Mouse (Mus musculus) right cerebral cortex, postnatal 10 days (tissue): Measurements from ENCODE around the gene Tmem132b.
"Not testable (repeated sequence)": the region's sequence is repeated elsewhere in the genome, so short reads cannot be mapped to it uniquely, and the experiment has no call there.

Source experiments
- DNase-seq, 2 experiments: peaks; one replicate each; pipeline ENCODE4 v3.0.0; 2021; ENCODE audit warnings: low spot score in 2 of 2

Gene Tmem132b

DNA sequence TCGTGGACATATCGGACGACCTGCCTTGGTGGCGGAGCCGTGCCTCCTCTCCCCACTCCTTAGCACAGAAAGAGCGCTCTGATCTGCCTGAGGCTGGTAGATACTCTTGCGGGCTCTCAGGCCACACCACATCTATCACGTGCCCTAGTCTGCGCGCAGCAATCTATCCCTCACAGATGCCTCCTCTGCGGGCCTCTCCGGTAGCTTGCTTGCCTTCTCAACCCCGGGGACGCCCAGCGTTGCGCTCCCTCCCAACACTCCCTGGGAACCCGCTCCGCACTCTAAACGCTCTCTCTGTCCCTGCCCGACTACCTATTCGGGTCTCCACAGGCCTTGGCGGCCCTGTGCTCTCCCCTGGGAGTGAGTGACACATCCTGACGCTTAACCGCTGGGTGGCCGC, at the start of gene Tmem132b:
Gene Tmem132b, plus strand, starts transcription at position 141 of the 400 bp plus-strand sequence.
- DNase-seq = peak; percentile 66 to 69

DNA sequence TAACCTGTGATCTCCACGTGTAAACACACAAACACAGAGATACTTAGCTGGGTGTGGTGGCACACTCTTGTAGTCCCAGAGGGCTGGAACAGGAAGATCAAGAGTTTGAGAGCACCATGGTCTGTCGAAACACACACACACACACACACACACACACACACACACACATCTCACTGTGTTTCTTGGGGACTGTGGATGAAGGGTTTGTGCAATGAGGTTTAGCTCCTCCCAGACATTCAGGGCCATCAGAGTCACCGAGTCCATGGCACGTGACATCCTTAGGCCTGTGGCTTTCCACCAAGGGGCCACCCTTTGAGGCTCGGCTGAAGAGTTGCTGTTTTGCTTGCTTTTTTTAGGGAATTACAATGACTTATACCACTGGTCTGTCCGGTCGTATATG, 49.1 kb upstream of the Tmem132b start:
- no peak for DNase-seq

DNA sequence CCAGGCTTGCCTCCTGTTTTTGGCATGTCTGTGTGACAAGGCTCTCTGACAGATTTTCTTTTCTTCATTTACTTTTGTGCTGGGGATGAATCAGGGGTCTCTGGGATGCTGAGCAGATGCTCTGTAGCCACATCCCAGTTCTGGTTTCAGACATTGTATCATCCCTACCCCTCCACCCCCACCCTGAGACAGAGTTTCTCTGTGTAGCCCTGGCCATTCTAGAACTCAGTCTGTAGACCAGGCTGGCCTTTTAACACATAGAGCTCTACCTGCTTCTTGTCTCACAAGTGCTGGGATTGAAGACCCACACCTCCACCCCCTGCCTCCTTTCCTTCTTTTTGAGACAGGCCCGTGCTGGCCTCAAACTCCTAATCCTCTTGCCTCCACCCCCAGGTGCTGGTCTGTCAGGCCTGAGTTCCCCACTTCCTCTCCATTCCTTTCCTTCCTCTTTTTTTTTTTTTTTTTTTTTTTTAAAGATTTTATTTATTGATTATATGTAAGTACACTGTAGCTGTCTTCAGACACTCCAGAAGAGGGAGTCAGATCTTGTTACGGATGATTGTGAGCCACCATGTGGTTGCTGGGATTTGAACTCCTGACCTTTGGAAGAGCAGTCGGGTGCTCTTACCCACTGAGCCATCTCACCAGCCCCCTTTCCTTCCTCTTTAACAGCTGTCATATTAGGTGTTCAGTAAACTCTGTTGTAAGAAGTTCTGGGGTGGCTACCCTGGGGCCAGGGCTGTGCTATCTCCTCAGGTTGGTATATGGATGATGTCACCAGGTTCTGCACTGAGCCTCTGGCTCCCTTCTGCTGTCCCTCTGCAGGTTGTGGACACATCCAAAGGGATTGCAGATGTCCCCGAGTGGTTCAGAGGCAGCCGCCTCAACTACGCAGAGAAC, 47.6 kb upstream of the Tmem132b start:
- DNase-seq = no peak

- DNase-seq = no peak
These were observed 46.4 kb upstream of the Tmem132b start for GRCm38 (mm10) chr5:125485031-125485778.

- no peak for DNase-seq
These were observed 45.5 kb upstream of the Tmem132b start for GRCm38 (mm10) chr5:125486088-125486487.

DNA sequence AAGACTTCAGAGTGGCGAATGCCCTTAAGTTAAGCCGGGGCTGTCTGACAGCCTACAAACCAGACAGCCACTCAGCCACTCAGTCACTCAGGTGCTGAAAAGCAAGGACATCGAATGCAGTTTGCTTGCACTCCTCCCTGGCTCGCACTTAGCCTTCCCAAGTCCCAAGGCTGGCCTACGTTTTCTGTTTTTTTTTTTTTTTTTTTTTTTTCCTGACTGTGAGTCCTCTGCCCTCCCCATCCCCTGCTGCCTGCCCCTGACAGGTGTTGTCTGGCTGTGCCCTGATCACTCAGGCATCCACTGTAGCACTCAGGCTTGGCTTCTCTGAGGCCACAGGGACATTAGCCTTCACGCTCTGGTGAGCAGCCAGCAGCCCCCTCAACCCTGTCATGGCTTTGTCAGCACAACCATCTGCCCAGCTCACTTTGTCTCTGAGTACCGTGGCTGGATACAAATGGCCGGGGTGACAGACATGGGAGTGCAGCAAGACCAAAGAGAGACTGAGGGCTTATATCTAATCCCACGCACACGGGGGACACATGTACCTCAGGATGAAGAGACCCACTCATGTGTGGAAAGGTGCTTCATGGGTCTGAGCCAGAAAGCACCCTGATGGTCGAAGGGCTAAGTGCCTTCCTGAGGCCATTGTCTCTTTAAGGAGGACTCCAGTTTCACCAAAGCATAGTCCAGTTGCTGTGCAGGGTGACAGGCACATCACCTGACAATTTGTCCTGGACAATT, 44.0 kb upstream of the Tmem132b start:
- no peak for DNase-seq

DNA sequence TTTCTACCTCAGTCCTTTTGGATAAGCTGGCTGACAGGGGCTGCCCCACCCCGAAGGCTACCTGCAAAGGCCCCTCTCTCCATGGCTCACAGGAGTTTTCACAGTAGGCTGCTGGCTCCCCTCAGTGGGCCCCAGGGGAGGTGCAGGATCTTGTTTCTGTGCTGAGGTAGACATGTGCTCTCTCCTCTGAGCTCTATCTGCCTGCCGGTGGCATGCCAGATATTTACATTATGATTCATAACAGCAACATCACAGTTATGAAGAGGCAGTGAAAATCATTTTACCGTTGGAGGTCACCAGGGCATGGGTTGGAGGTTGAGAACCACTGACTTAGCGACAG, 43.5 kb upstream of the Tmem132b start:
- no peak for DNase-seq

GRCm38 (mm10) chr5:125488953-125489352, 42.6 kb upstream of the Tmem132b start:
- DNase-seq = not testable (repeated sequence)

DNA sequence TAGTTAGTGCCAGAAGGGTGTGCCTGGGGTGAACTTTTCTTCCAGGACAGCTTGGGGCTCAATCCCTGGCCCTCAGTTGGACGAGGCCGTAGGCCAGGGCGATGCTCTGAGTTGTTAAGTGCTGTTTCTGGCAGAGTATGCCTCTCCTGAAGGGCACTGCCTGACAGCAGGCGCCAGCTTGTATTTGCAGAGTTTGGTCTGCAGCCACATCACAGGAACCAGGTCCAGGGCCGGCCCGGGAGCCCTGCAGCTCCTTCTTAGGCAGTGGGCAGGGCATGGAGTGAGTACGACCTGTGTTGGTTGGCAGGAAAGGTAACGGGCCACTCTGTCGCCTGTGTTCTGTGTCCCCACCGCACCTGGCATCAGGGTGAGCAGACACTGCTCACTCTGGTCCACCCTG, 40.5 kb upstream of the Tmem132b start:
- DNase-seq = no peak

GRCm38 (mm10) chr5:125492379-125493092, 39.0 kb upstream of the Tmem132b start:
- DNase-seq = peak in 1 of 2 experiments; percentile 65

DNA sequence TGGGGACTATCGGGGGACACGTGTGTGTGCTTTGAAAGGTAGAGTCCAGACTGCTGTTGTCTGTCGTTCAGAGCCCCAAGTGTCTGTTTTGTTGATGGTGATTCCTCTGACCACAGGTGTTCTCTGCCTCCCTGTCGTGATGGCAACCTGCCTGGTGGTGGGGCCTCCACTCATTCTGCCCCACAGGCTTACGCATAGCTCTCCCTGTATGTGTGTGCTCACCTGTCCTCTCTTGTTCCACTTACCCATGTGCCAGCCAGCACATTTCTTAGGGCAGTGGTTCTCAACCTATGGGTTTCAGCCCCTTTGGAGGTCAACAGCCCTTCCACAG, 38.5 kb upstream of the Tmem132b start:
- DNase-seq = no peak

DNA sequence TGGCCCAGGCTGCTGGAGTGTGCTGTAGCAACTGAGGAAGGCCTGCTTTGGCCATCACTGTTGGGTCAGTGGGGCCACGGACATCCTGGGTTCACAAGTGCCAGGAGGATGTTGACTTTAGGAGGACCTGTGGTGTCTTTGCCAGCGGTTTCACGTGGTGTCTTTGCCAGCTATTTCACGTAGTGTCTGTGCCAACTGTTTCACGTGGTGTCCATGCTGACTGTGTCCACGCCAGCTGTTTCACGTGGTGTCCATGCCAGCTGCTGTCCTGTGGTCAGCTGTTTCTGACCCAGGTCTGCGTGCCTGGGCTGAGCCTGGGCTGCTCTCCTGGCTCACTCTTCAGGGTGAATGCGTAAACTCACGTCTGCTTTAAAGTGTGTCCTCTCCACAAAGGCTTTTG, 35.9 kb upstream of the Tmem132b start:
- no peak for DNase-seq

GRCm38 (mm10) chr5:125497821-125498600, 33.6 kb upstream of the Tmem132b start:
- DNase-seq = peak; percentile 82 to 83

- DNase-seq = no peak
These were observed 30.1 kb upstream of the Tmem132b start for GRCm38 (mm10) chr5:125501505-125501904.

DNA sequence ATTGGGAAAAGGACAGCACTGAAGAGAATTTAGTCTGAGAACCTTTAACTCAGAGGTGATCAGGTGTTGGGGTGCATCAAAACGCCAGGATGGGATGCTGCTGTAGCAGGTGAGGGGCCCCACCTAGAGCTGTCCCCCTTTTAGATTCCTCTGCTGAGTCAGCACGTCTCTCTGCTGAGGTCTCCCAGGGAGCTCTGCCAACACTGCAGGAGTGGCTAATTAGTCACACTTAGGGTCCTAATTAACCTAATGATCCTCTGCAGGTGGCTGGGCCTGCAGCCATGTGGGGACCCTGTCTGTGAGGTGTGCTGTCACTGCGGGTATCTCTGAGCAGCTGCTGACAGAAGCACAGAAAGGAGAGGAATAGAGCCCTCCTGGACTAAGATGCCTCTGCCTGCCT, 29.4 kb upstream of the Tmem132b start:
- DNase-seq = no peak

- DNase-seq = no peak
These were observed 27.9 kb upstream of the Tmem132b start for GRCm38 (mm10) chr5:125503628-125504027.

DNA sequence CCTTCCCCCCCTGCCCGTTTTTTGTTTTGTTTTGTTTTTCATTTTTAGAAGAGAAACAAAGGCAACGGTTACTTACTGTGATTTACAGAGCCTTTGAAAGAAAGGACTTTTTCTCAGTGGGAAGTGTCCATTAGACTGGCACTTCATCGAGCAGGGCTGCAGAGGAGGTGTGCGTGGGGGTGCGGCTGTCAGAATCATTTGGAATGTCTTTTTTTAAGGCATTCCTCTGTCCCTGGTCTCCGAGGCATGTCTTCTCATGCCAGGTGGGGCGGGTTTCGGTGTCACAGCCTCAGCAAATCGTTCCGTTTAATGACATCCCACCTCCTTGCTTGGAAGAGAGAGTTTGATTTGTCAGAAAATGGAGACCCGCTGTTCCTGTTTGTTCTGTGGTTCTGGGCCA, 26.9 kb upstream of the Tmem132b start:
- no peak for DNase-seq

- DNase-seq = no peak
These were observed 25.6 kb upstream of the Tmem132b start for GRCm38 (mm10) chr5:125505968-125506367.

DNA sequence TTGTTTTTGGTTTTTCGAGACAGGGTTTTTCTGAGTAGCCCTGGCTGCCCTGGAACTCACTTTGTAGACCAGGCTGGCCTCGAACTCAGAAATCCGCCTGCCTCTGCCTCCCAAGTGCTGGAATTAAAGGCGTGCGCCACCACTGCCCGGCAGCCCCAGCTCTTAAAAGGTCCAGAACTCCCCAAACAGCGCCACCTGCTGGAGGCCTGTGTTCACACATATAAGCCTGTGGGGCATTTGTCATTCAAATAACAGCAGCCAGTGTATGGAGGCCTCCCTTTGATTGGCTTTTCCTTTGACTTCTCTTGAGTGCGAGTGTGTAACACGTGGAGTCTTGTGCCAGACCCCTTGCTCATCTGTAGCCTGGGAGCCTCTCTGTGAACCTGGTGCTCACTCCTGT, 24.0 kb upstream of the Tmem132b start:
- DNase-seq = no peak

GRCm38 (mm10) chr5:125508006-125508405, 23.6 kb upstream of the Tmem132b start:
- no peak for DNase-seq

- DNase-seq = no peak
These were observed 22.0 kb upstream of the Tmem132b start for GRCm38 (mm10) chr5:125509541-125509940.
